Mouse (Mus musculus): ENCODE results near the gene Znhit2. TPM values are rescaled to one million over a fixed set of nuclear protein-coding genes. Genes with fewer than 3 reads are reported as not detected.
A peak's percentile ranks its signal among the peaks of the same experiment; 100 is the strongest.

The Znhit2 gene
- polyA plus RNA-seq (2012; rRNA removed) (32.0 and 41.5 TPM in 2 replicates), polyA plus RNA-seq (2014; fragmentation: Nextera tagmentation; extraction: Ambion mirVana) (36.5 and 37.0 TPM in 2 replicates)

GRCm38 (mm10) chr19:6061021-6061533 lies at the start of gene Znhit2:
Gene Znhit2 (plus strand): TSS chr19:6061192.
- Histone ChIP-seq H3K36me3 (ENCODE audit: control insufficient read depth, insufficient read depth, low read length) (peaks cover 18% of the 10 kb centered on the region; the same call in 1 of the 2 replicates), H3K4me2 (replicated peaks; ENCODE audit: low read depth, low read length, severe bottlenecking) (peak within 1 kb of the TSS; percentile 98), H3K27ac (replicated peaks; ENCODE audit: low read depth, low read length) (peak within 1 kb of the TSS; percentile 91), H3K9me3 (ENCODE audit: control insufficient read depth, low read length) (no peaks in the 10 kb centered on the region), H3K4me1 (ENCODE audit: control insufficient read depth, insufficient read depth, low read length) (peaks cover 22% of the 10 kb centered on the region), H3K9ac (ENCODE audit: low read depth, low read length, severe bottlenecking) (peak within 1 kb of the TSS; percentile 90), H3K4me3 (replicated peaks; ENCODE audit: low read length) (peak within 1 kb of the TSS; percentile 83), H3K27me3 (ENCODE audit: control insufficient read depth, insufficient read depth, low read length) (no peaks in the 10 kb centered on the region)
- ATAC-seq (ENCODE audit: low FRiP score, low read depth) (peak; percentile 76), DNase-seq (ENCODE audit: low spot score) (peak; percentile 97)
- WGBS = under 1% methylated on average over 55 of the region's 58 CpGs
- 0 out of 2 replicates have a peak, but pooled peaks have one; percentile 37 for TF ChIP-seq POLR2A (IDR thresholded peaks at IDR 0.05; ENCODE audit: borderline replicate concordance, extremely low read depth, insufficient read depth, insufficient read length)

DNA sequence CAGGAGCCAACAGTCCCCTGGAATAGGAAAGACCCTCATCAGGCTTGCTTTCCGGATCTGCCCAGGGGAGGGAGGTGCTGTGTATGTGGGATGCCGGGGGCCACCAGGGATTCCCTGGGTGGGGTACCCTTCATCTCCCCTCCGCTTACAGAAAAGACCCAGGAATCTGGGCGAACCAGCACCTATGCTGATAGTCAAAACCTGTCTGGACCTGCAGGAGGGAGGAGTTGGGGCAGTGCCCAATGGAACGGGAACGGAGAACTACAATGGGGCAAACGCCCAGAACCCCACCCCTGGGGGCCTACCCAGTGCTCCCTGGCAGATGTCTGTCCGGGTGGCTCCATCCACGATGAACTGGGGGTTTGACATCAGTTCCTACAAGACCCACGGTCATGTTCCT lies 47.3 kb upstream of the Znhit2 start:
- no peak for TF ChIP-seq POLR2A (IDR thresholded peaks at IDR 0.05; ENCODE audit: borderline replicate concordance, extremely low read depth, insufficient read depth, insufficient read length)
- ATAC-seq (ENCODE audit: low FRiP score, low read depth) = no peak
- H3K27ac ChIP-seq (replicated peaks; ENCODE audit: low read depth, low read length) = no peak overlapping the region
- H3K9ac ChIP-seq (ENCODE audit: low read depth, low read length, severe bottlenecking) = no peak overlapping the region
- no peaks in the 10 kb centered on the region for H3K9me3 ChIP-seq (ENCODE audit: control insufficient read depth, low read length)
- H3K36me3 ChIP-seq (ENCODE audit: control insufficient read depth, insufficient read depth, low read length) = peaks cover 3% of the 10 kb centered on the region; the same call in 1 of the 2 replicates
- 89% methylated on average over 10 of the region's 10 CpGs for WGBS
- DNase-seq (ENCODE audit: low spot score) = no peak
- H3K4me3 ChIP-seq (replicated peaks; ENCODE audit: low read length) = no peak overlapping the region
- H3K4me1 ChIP-seq (ENCODE audit: control insufficient read depth, insufficient read depth, low read length) = peaks cover 8% of the 10 kb centered on the region; the same call in 1 of the 2 replicates
- H3K27me3 ChIP-seq (ENCODE audit: control insufficient read depth, insufficient read depth, low read length) = no peaks in the 10 kb centered on the region
- H3K4me2 ChIP-seq (replicated peaks; ENCODE audit: low read depth, low read length, severe bottlenecking) = no peak overlapping the region

GRCm38 (mm10) chr19:6014991-6015510 lies 45.9 kb upstream of the Znhit2 start:
- DNase-seq (ENCODE audit: low spot score) = peak; percentile 34
- WGBS = 2% methylated on average over 16 of the region's 18 CpGs

DNA sequence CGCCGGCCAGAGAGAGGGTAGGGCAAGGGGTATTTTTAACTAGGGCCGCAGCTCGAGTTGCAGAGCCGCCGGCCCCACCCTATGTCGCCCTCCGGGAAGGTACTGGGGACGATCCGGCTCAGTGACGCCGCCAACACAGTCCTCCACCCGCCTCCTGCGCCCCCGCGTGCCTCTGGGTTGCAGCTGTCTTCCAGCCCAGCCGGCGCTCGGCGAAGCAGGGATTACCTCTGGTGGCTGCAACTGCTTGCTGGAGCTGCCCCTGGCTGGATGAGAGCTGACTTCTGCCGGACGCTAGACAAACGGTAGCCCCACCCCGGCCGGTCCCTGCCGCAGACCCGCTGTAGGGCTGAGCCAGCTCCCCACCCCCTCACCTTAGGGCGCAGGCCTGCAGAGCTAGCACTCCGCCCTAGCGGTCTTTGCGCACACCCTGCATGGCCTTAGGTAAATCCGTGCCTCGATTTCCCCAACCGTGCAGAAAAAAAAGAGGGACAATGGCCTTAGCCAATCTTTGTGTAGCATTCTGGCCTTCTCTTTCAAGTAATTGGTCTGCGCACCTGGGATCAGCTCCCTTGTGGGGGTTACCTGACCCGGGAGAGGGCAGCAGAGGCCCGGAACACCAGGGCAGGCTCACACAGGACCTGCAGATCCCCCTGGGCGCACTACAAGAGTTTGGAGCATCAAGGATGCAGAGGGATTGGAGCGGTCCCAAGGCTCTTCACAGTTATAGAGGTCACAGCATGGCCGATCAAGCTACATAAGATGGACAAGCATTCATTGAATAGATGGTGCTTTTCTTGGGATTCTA lies 45.3 kb upstream of the Znhit2 start, which contains the start of gene Capn1:
TSS of gene Capn1 (minus strand) at position 387 of the 805 bp plus-strand sequence.
- no peaks in the 10 kb centered on the region for H3K36me3 ChIP-seq (ENCODE audit: control insufficient read depth, insufficient read depth, low read length)
- peak within 1 kb of the TSS; percentile 68 for H3K9ac ChIP-seq (ENCODE audit: low read depth, low read length, severe bottlenecking)
- peaks cover 8% of the 10 kb centered on the region; the same call in 1 of the 2 replicates for H3K4me1 ChIP-seq (ENCODE audit: control insufficient read depth, insufficient read depth, low read length)
- 0 out of 2 replicates have a peak within 1 kb of the TSS, but pooled peaks have one; percentile 13 for H3K27ac ChIP-seq (replicated peaks; ENCODE audit: low read depth, low read length)
- no peak for TF ChIP-seq POLR2A (IDR thresholded peaks at IDR 0.05; ENCODE audit: borderline replicate concordance, extremely low read depth, insufficient read depth, insufficient read length)
- peak within 1 kb of the TSS; percentile 87 for H3K4me2 ChIP-seq (replicated peaks; ENCODE audit: low read depth, low read length, severe bottlenecking)
- 4% methylated on average over 33 of the region's 40 CpGs for WGBS
- H3K27me3 ChIP-seq (ENCODE audit: control insufficient read depth, insufficient read depth, low read length) = no peaks in the 10 kb centered on the region
- no peaks in the 10 kb centered on the region for H3K9me3 ChIP-seq (ENCODE audit: control insufficient read depth, low read length)
- H3K4me3 ChIP-seq (replicated peaks; ENCODE audit: low read length) = peak within 1 kb of the TSS; percentile 59
- peak; percentile 84 for ATAC-seq (ENCODE audit: low FRiP score, low read depth)
- peak; percentile 74 for DNase-seq (ENCODE audit: low spot score)

More at GRCm38 (mm10) chr19:6014991-6015510, 45.9 kb upstream of the Znhit2 start:
- H3K4me3 ChIP-seq (replicated peaks; ENCODE audit: low read length) = peak overlapping the region; percentile 59
- H3K27me3 ChIP-seq (ENCODE audit: control insufficient read depth, insufficient read depth, low read length) = no peaks in the 10 kb centered on the region
- peak overlapping the region; percentile 87 for H3K4me2 ChIP-seq (replicated peaks; ENCODE audit: low read depth, low read length, severe bottlenecking)
- ATAC-seq (ENCODE audit: low FRiP score, low read depth) = peak; percentile 33
- H3K9me3 ChIP-seq (ENCODE audit: control insufficient read depth, low read length) = no peaks in the 10 kb centered on the region
- no peak for TF ChIP-seq POLR2A (IDR thresholded peaks at IDR 0.05; ENCODE audit: borderline replicate concordance, extremely low read depth, insufficient read depth, insufficient read length)
- 0 out of 2 replicates have a peak, but pooled peaks cover 3% of the 10 kb centered on the region for H3K36me3 ChIP-seq (ENCODE audit: control insufficient read depth, insufficient read depth, low read length)
- H3K9ac ChIP-seq (ENCODE audit: low read depth, low read length, severe bottlenecking) = peak overlapping the region; percentile 68
- H3K27ac ChIP-seq (replicated peaks; ENCODE audit: low read depth, low read length) = 0 out of 2 replicates have a peak overlapping the region, but pooled peaks have one; percentile 13
- H3K4me1 ChIP-seq (ENCODE audit: control insufficient read depth, insufficient read depth, low read length) = peaks cover 8% of the 10 kb centered on the region; the same call in 1 of the 2 replicates

GRCm38 (mm10) chr19:6016532-6016931 lies 44.5 kb upstream of the Znhit2 start:
- Histone ChIP-seq H3K9ac (ENCODE audit: low read depth, low read length, severe bottlenecking) (no peak overlapping the region), H3K4me1 (ENCODE audit: control insufficient read depth, insufficient read depth, low read length) (peaks cover 8% of the 10 kb centered on the region; the same call in 1 of the 2 replicates), H3K4me3 (replicated peaks; ENCODE audit: low read length) (no peak overlapping the region), H3K4me2 (replicated peaks; ENCODE audit: low read depth, low read length, severe bottlenecking) (0 out of 2 replicates have a peak overlapping the region, but pooled peaks have one; percentile 87), H3K27me3 (ENCODE audit: control insufficient read depth, insufficient read depth, low read length) (no peaks in the 10 kb centered on the region), H3K36me3 (ENCODE audit: control insufficient read depth, insufficient read depth, low read length) (no peaks in the 10 kb centered on the region), H3K27ac (replicated peaks; ENCODE audit: low read depth, low read length) (no peak overlapping the region), H3K9me3 (ENCODE audit: control insufficient read depth, low read length) (no peaks in the 10 kb centered on the region)
- 50% methylated on average over 7 of the region's 7 CpGs for WGBS
- ATAC-seq (ENCODE audit: low FRiP score, low read depth) (no peak), DNase-seq (ENCODE audit: low spot score) (peak; percentile 21)
- TF ChIP-seq POLR2A (IDR thresholded peaks at IDR 0.05; ENCODE audit: borderline replicate concordance, extremely low read depth, insufficient read depth, insufficient read length) = no peak
